Mouse (Mus musculus): Measurements from ENCODE around the gene Dpysl5. TPM values are rescaled to one million over a fixed set of nuclear protein-coding genes. Genes with fewer than 3 reads are reported as not detected.
"Not testable (repeated sequence)": the region's sequence is repeated elsewhere in the genome, so short reads cannot be mapped to it uniquely, and the experiment has no call there.

The Dpysl5 gene
- polyA plus RNA-seq, 1 experiment from 2014 or later, result 7.2 TPM

DNA sequence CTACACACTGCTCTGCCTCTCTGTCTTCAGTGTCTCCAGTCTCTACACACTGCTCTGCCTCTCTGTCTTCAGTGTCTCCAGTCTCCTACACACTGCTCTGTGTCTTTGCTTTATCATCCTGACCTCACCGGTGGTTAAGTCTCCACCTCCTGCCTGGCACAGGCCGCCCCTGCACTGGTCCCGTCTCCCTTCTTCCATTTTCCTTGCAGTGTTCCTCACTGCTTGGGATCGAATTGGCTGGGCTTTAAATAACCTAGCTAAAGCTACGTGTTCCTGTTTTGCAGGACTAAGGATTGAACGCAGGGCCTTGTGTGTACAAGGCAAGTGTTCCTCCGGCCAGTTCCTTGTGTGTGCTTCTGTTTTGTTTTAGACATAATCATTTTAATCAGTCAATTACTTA is 41.3 kb upstream of the Dpysl5 start:
- Histone ChIP-seq H3K27me3 (ENCODE audit: control insufficient read depth, insufficient read depth, low read length) (no peaks in the 10 kb centered on the region), H3K27ac (ENCODE audit: low read depth, low read length) (no peak overlapping the region), H3K4me1 (ENCODE audit: control insufficient read depth, insufficient read depth, low read length) (peaks cover 18% of the 10 kb centered on the region), H3K4me3 (ENCODE audit: low read length) (no peak overlapping the region), H3K36me3 (ENCODE audit: control insufficient read depth, insufficient read depth, low read length) (peaks cover 61% of the 10 kb centered on the region), H3K9ac (ENCODE audit: low read depth, low read length) (no peak overlapping the region), H3K9me3 (ENCODE audit: control insufficient read depth, low read length) (no peaks in the 10 kb centered on the region), H3K4me2 (replicated peaks; ENCODE audit: low read depth, low read length) (no peak overlapping the region)
- WGBS, result 93% methylated on average over 7 of the region's 7 CpGs
- ATAC-seq (ENCODE audit: low FRiP score, low TSS enrichment), result no peak

DNA sequence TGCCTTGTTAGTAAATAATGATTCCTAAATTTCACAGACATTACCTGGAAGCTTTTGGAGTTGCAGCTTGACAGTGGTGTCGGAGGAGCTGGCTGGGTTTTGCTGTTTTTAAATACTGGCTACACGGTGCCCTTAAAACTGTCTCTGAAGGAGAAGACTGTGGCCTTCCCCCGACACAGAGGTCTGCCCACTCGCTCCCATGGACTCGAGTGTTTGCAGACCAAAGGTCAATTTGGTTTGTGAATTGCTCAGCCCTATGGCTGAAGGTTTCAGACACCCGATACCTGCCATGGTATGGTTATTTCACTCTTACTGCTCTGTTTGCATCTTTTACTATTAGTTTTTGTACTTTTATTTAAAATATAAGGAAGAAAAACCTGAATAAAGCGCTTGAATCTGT is 37.4 kb upstream of the Dpysl5 start:
- H3K9me3 ChIP-seq (ENCODE audit: control insufficient read depth, low read length), result no peaks in the 10 kb centered on the region
- ATAC-seq (ENCODE audit: low FRiP score, low TSS enrichment), result no peak
- no peaks in the 10 kb centered on the region for H3K27me3 ChIP-seq (ENCODE audit: control insufficient read depth, insufficient read depth, low read length)
- no peak overlapping the region for H3K4me3 ChIP-seq (ENCODE audit: low read length)
- peaks cover 4% of the 10 kb centered on the region; the same call in 1 of the 2 replicates for H3K4me1 ChIP-seq (ENCODE audit: control insufficient read depth, insufficient read depth, low read length)
- 72% methylated on average over 7 of the region's 7 CpGs for WGBS
- H3K36me3 ChIP-seq (ENCODE audit: control insufficient read depth, insufficient read depth, low read length), result peaks cover 72% of the 10 kb centered on the region
- H3K27ac ChIP-seq (ENCODE audit: low read depth, low read length), result no peak overlapping the region
- no peak overlapping the region for H3K9ac ChIP-seq (ENCODE audit: low read depth, low read length)
- no peak overlapping the region for H3K4me2 ChIP-seq (replicated peaks; ENCODE audit: low read depth, low read length)

DNA sequence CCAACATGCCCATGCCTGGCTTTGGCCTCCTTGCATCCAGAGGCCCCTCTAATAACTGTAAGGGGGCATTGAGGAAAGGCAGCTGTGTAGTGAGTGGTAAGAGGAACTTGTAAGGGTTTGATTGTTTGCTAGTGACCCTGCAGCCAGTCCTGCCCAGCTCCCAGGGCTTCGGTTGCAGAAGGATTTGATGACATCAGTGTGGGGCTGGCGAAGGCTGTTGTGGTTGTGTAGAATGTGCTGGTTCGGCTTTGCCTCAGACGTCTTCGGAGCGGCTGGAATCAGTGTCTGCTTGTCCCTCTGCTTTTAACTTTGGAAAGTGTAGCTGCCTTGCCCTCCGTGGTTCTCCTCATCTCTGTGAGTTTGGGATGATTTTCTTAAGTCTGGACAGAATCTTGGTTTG is 34.6 kb upstream of the Dpysl5 start:
- Histone ChIP-seq H3K27me3 (ENCODE audit: control insufficient read depth, insufficient read depth, low read length) (no peaks in the 10 kb centered on the region), H3K9ac (ENCODE audit: low read depth, low read length) (no peak overlapping the region), H3K4me1 (ENCODE audit: control insufficient read depth, insufficient read depth, low read length) (no peaks in the 10 kb centered on the region), H3K4me3 (ENCODE audit: low read length) (no peak overlapping the region), H3K27ac (ENCODE audit: low read depth, low read length) (no peak overlapping the region), H3K4me2 (replicated peaks; ENCODE audit: low read depth, low read length) (no peak overlapping the region), H3K36me3 (ENCODE audit: control insufficient read depth, insufficient read depth, low read length) (peaks cover 48% of the 10 kb centered on the region), H3K9me3 (ENCODE audit: control insufficient read depth, low read length) (no peaks in the 10 kb centered on the region)
- no peak for ATAC-seq (ENCODE audit: low FRiP score, low TSS enrichment)
- WGBS, result 91% methylated on average over 7 of the region's 7 CpGs

DNA sequence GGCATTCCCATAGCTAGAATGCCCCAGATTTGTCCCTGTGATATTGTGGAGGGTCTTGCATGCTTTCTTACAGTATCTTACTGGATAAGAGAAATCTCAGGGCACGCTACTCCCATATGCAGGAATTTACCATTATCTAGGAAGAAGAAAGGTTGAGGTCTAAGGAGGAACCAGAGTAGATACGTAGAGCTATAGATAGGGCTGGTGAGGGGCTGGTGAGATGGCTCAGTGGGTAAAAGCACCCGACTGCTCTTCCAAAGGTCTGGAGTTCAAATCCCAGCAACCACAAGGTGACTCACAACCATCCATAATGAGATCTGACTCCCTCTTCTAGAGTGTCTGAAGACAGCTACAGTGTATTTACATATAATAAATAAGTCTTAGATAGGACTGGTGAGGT is 33.3 kb upstream of the Dpysl5 start:
- not testable (repeated sequence) for ATAC-seq (ENCODE audit: low FRiP score, low TSS enrichment); H3K27me3 ChIP-seq (ENCODE audit: control insufficient read depth, insufficient read depth, low read length); H3K27ac ChIP-seq (ENCODE audit: low read depth, low read length); H3K4me1 ChIP-seq (ENCODE audit: control insufficient read depth, insufficient read depth, low read length); H3K9ac ChIP-seq (ENCODE audit: low read depth, low read length); H3K4me3 ChIP-seq (ENCODE audit: low read length); H3K9me3 ChIP-seq (ENCODE audit: control insufficient read depth, low read length); H3K4me2 ChIP-seq (replicated peaks; ENCODE audit: low read depth, low read length)
- H3K36me3 ChIP-seq (ENCODE audit: control insufficient read depth, insufficient read depth, low read length), result peaks cover 35% of the 10 kb centered on the region
- WGBS, result 96% methylated on average over 3 of the region's 3 CpGs

DNA sequence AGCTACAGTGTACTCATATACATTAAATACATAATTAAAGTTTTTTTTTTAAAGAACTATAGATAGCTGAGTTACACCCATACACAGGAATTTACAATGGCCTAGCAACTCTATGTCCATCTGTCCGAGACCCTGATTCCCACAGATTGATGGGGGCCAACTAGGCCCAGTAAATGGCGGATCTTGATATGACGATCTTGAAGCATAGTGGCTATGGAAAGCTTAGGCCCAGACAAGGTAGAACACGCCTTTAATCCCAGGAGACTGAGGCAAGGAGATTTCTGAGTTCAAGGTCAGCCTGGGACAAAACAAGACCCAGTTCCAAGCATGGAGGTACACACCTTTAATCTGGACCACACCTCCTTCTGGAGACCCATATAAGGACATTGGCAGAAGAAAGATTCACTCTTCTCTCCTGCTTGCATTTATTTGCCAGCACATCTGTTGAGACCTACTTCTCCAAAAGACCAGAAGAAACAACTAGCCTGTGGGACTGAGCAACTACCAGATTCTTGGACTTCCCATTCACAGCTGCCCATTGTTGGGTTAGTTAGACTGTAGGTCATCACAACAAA is 32.6 kb upstream of the Dpysl5 start:
- peaks cover 28% of the 10 kb centered on the region for H3K36me3 ChIP-seq (ENCODE audit: control insufficient read depth, insufficient read depth, low read length)
- H3K9ac ChIP-seq (ENCODE audit: low read depth, low read length), result no peak overlapping the region
- no peak overlapping the region for H3K27ac ChIP-seq (ENCODE audit: low read depth, low read length)
- no peak for ATAC-seq (ENCODE audit: low FRiP score, low TSS enrichment)
- H3K4me3 ChIP-seq (ENCODE audit: low read length), result no peak overlapping the region
- WGBS, result 96% methylated on average over 4 of the region's 4 CpGs
- no peaks in the 10 kb centered on the region for H3K4me1 ChIP-seq (ENCODE audit: control insufficient read depth, insufficient read depth, low read length)
- H3K9me3 ChIP-seq (ENCODE audit: control insufficient read depth, low read length), result no peaks in the 10 kb centered on the region
- no peaks in the 10 kb centered on the region for H3K27me3 ChIP-seq (ENCODE audit: control insufficient read depth, insufficient read depth, low read length)
- H3K4me2 ChIP-seq (replicated peaks; ENCODE audit: low read depth, low read length), result no peak overlapping the region

DNA sequence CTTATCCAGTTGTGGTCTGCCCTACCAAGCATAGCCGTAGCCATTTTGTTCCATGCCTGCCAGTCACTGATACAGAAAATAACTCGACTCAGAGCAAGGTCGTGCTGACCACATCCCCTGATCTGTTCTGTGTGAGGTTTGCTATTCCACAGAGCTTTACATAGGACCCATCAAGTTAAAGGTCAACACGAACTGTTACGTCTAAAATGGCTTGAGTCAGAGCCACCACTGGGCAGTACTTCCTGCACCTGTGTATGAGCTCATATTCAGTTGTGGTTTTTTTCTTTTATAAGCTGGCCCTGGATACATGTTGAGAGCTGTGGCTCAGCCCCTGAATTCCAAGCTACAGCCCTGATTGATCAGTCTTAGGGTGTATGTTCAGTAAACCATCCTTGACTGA is 31.8 kb upstream of the Dpysl5 start:
- WGBS, result 82% methylated on average over 5 of the region's 5 CpGs
- Histone ChIP-seq H3K36me3 (ENCODE audit: control insufficient read depth, insufficient read depth, low read length) (peaks cover 21% of the 10 kb centered on the region), H3K9ac (ENCODE audit: low read depth, low read length) (no peak overlapping the region), H3K9me3 (ENCODE audit: control insufficient read depth, low read length) (no peaks in the 10 kb centered on the region), H3K4me1 (ENCODE audit: control insufficient read depth, insufficient read depth, low read length) (no peaks in the 10 kb centered on the region), H3K27me3 (ENCODE audit: control insufficient read depth, insufficient read depth, low read length) (no peaks in the 10 kb centered on the region), H3K4me2 (replicated peaks; ENCODE audit: low read depth, low read length) (no peak overlapping the region), H3K27ac (ENCODE audit: low read depth, low read length) (no peak overlapping the region), H3K4me3 (ENCODE audit: low read length) (no peak overlapping the region)
- no peak for ATAC-seq (ENCODE audit: low FRiP score, low TSS enrichment)

DNA sequence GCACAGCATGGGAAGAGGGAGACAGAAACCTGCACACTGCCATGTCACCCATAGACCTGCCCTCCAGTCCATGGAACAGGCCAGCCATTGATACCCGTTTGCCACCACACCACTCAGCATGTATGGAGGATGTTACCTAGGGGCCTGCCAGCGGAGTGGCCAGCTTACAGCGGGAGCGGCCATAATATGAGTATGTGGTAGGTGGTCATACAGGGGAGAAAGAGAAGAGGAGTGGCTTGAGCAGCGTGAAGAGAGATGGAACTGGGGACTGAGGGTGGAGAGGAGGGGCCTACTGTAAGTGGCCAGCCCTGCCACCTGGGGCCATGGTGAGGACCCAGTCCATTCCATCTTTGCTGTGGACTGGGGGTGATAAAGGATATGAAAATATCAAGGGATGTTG is 29.4 kb upstream of the Dpysl5 start:
- Histone ChIP-seq H3K9me3 (ENCODE audit: control insufficient read depth, low read length) (no peaks in the 10 kb centered on the region), H3K4me2 (replicated peaks; ENCODE audit: low read depth, low read length) (no peak overlapping the region), H3K36me3 (ENCODE audit: control insufficient read depth, insufficient read depth, low read length) (0 out of 2 replicates have a peak, but pooled peaks cover 4% of the 10 kb centered on the region), H3K4me1 (ENCODE audit: control insufficient read depth, insufficient read depth, low read length) (no peaks in the 10 kb centered on the region), H3K27ac (ENCODE audit: low read depth, low read length) (no peak overlapping the region), H3K4me3 (ENCODE audit: low read length) (no peak overlapping the region), H3K27me3 (ENCODE audit: control insufficient read depth, insufficient read depth, low read length) (no peaks in the 10 kb centered on the region), H3K9ac (ENCODE audit: low read depth, low read length) (no peak overlapping the region)
- 89% methylated on average over 5 of the region's 5 CpGs for WGBS
- no peak for ATAC-seq (ENCODE audit: low FRiP score, low TSS enrichment)

DNA sequence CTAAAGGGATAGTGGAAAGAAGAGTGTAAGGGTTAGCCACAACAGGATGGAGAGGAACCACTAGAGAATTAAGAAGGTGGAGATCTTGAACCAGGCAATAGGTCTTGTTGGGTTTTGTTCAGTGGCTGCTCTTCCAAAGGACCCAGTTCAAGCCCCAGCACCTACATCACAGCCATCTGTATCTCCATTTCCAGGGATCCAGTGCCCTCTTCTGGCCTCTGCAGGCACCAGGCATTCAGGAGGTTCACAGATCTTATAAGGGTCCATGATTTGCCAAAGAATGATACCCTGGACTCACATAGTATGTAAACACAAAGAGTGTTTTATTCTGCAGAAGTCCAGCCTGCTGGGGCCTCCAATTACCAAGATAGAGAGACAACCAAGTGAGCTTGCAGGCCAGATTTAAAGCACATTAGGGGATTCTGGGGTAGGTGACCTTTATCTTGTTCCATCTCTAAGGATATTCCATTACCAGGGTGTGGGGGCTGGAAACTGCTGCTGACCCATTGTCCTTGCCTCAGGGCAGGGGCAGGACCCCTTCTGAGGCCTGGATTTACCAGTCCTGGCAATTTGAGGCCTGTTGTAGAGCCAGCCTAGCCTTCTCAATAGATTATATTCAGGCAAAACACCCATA is 28.3 kb upstream of the Dpysl5 start:
- Histone ChIP-seq H3K9me3 (ENCODE audit: control insufficient read depth, low read length) (no peaks in the 10 kb centered on the region), H3K4me1 (ENCODE audit: control insufficient read depth, insufficient read depth, low read length) (no peaks in the 10 kb centered on the region), H3K27ac (ENCODE audit: low read depth, low read length) (no peak overlapping the region), H3K27me3 (ENCODE audit: control insufficient read depth, insufficient read depth, low read length) (no peaks in the 10 kb centered on the region), H3K36me3 (ENCODE audit: control insufficient read depth, insufficient read depth, low read length) (no peaks in the 10 kb centered on the region), H3K4me3 (ENCODE audit: low read length) (no peak overlapping the region), H3K4me2 (replicated peaks; ENCODE audit: low read depth, low read length) (no peak overlapping the region), H3K9ac (ENCODE audit: low read depth, low read length) (no peak overlapping the region)
- ATAC-seq (ENCODE audit: low FRiP score, low TSS enrichment), result no peak

DNA sequence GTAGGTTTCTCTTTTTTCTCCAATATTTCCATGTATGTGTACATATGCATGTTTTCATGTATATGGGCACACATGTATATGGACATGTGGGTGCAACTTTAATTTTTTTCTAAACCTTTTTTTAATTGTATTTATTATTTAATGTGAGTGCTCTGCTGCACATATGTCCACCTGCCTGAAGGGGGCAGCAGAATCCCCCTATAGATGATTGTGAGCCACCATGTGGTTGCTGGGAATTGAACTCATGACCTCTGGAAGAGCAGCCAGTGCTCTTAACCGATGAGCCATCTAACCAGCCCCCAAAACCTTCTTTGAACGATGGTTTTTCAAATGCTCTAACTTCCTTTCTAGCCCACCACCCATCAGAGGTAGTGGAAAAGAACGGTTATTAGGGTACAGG is 27.4 kb upstream of the Dpysl5 start:
- Histone ChIP-seq H3K4me3 (ENCODE audit: low read length) (no peak overlapping the region), H3K9ac (ENCODE audit: low read depth, low read length) (no peak overlapping the region), H3K27me3 (ENCODE audit: control insufficient read depth, insufficient read depth, low read length) (no peaks in the 10 kb centered on the region), H3K36me3 (ENCODE audit: control insufficient read depth, insufficient read depth, low read length) (no peaks in the 10 kb centered on the region), H3K4me1 (ENCODE audit: control insufficient read depth, insufficient read depth, low read length) (no peaks in the 10 kb centered on the region), H3K27ac (ENCODE audit: low read depth, low read length) (no peak overlapping the region), H3K9me3 (ENCODE audit: control insufficient read depth, low read length) (no peaks in the 10 kb centered on the region), H3K4me2 (replicated peaks; ENCODE audit: low read depth, low read length) (no peak overlapping the region)
- 76% methylated on average over 3 of the region's 3 CpGs for WGBS
- ATAC-seq (ENCODE audit: low FRiP score, low TSS enrichment), result no peak
